Mouse (Mus musculus): ENCODE results near the gene Spi1.

Spi1 gene

GRCm38 (mm10) chr2:91066455-91066854 lies 15.7 kb upstream of the Spi1 start:
- in situ Hi-C loops (cut with MboI, MseI) = no loop called here

- in situ Hi-C loops (cut with MboI, MseI) = no loop called here
These were observed 13.9 kb upstream of the Spi1 start for GRCm38 (mm10) chr2:91068162-91068871.

GRCm38 (mm10) chr2:91068872-91069165 lies 13.4 kb upstream of the Spi1 start:
- in situ Hi-C loops (cut with MboI, MseI) = no loop called here

GRCm38 (mm10) chr2:91069306-91070000 lies 12.7 kb upstream of the Spi1 start:
- in situ Hi-C loops (cut with MboI, MseI) = no loop called here

- in situ Hi-C loops (cut with MboI, MseI) = no loop called here
These were observed 12.0 kb upstream of the Spi1 start, which contains the start of gene Slc39a13 for GRCm38 (mm10) chr2:91070076-91070800. Slc39a13 (minus strand) TSS chr2:91070417.

GRCm38 (mm10) chr2:91071059-91071458 lies 11.1 kb upstream of the Spi1 start:
- in situ Hi-C loops (cut with MboI, MseI) = no loop called here

GRCm38 (mm10) chr2:91072092-91072491 lies 10.1 kb upstream of the Spi1 start:
- in situ Hi-C loops (cut with MboI, MseI) = no loop called here

GRCm38 (mm10) chr2:91077957-91078313 lies 4.3 kb upstream of the Spi1 start:
- in situ Hi-C loops (cut with MboI, MseI) = no loop called here

- in situ Hi-C loops (cut with MboI, MseI) = no loop called here
These were observed 3.7 kb upstream of the Spi1 start for GRCm38 (mm10) chr2:91078314-91079025.

- in situ Hi-C loops (cut with MboI, MseI) = no loop called here
These were observed 3.2 kb upstream of the Spi1 start for GRCm38 (mm10) chr2:91079026-91079384.

- in situ Hi-C loops (cut with MboI, MseI) = no loop called here
These were observed 1.2 kb upstream of the Spi1 start for GRCm38 (mm10) chr2:91080784-91081513.

GRCm38 (mm10) chr2:91082844-91083243 lies 654 bp downstream of the Spi1 start:
- in situ Hi-C loops (cut with MboI, MseI) = no loop called here

- in situ Hi-C loops (cut with MboI, MseI) = no loop called here
These were observed 1.3 kb downstream of the Spi1 start for GRCm38 (mm10) chr2:91083366-91083940.

GRCm38 (mm10) chr2:91084179-91084820 lies 2.1 kb downstream of the Spi1 start:
- in situ Hi-C loops (cut with MboI, MseI) = no loop called here

GRCm38 (mm10) chr2:91085494-91086391 lies 3.6 kb downstream of the Spi1 start:
- in situ Hi-C loops (cut with MboI, MseI) = no loop called here

- in situ Hi-C loops (cut with MboI, MseI) = no loop called here
These were observed 4.4 kb downstream of the Spi1 start for GRCm38 (mm10) chr2:91086392-91087237.

GRCm38 (mm10) chr2:91087453-91087852 lies 5.3 kb downstream of the Spi1 start:
- in situ Hi-C loops (cut with MboI, MseI) = no loop called here

GRCm38 (mm10) chr2:91088987-91089386 lies 6.8 kb downstream of the Spi1 start:
- in situ Hi-C loops (cut with MboI, MseI) = no loop called here

- in situ Hi-C loops (cut with MboI, MseI) = no loop called here
These were observed 8.0 kb downstream of the Spi1 start for GRCm38 (mm10) chr2:91090208-91090607.
